Mouse (Mus musculus): ENCODE measurements at regions not wholly inside any gene's neighbourhood (a gene's known extent, or its start where the extent isn't known, plus 50 kb on each side); places are given as distances from the start of the nearest gene placed in this dataset.

DNA sequence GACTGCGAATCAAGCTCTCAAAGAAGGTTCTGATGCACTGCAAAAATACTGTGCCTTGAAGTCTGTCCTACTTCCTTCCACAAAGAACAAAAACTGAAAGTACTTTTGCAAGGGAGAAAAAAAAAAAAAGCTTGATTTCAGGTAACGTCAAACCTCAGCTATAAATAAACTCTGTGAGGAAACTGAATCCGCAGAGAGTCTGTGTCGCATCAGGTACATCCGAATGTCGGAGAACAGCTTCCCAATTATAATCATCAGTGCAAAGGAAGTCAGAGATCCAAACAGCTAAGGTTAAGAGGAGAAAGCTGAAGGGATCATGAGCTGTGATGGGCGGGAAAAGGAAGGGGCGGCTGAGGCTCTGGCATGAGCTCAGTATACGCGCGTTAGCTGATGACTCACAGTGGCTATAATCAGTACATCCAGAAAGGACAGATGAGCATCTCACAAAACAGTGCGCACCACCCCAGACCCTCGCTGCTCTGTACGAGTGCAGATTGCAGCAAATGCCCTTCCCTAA is 195.1 kb upstream of the Ift57 start:
- TF ChIP-seq CTCF (conservative IDR thresholded peaks at IDR 0.05; ENCODE audit: low read length), result no peak
- no peak for TF ChIP-seq POU5F1 (IDR thresholded peaks at IDR 0.05; ENCODE audit: borderline replicate concordance, low read length)

Data from E14TG2a.4 (cell line).